Mouse (Mus musculus) heart, embryonic 12.5 days (tissue): ENCODE measurements around the gene Slc47a1. TPM values are rescaled to one million over a fixed set of nuclear protein-coding genes. Genes with fewer than 3 reads are reported as not detected.
A peak's percentile ranks its signal among the peaks of the same experiment; 100 is the strongest.
"Not testable (repeated sequence)": the region's sequence is repeated elsewhere in the genome, so short reads cannot be mapped to it uniquely, and the experiment has no call there.

Experiments
- ATAC-seq: fragments of 200-750 bp; cut with Nextera tagmentation; 2 replicates; pipeline ENCODE4 v1.8.0; 2017; ENCODE audit warnings: moderate TSS enrichment, moderate library complexity; ENCODE audit not compliant: insufficient number of reproducible peaks, low FRiP score
- H3K27ac ChIP-seq: fragments of 300-500 bp; sonication (generic); 2 replicates; pipeline ENCODE4 v1.5.1; 2016; ENCODE audit warnings: mild to moderate bottlenecking, moderate library complexity; ENCODE audit not compliant: poor library complexity, severe bottlenecking
- H3K27me3 ChIP-seq: fragments of 300-500 bp; sonication (generic); replicated peaks from 2 replicates; pipeline ENCODE4 v1.6.1; 2016; ENCODE audit warnings: mild to moderate bottlenecking, moderate library complexity
- H3K36me3 ChIP-seq: fragments of 300-500 bp; sonication (generic); 2 replicates; pipeline ENCODE4 v1.6.1; 2016; ENCODE audit warnings: mild to moderate bottlenecking, moderate library complexity
- H3K4me1 ChIP-seq: fragments of 300-500 bp; sonication (generic); replicated peaks from 2 replicates; pipeline ENCODE4 v1.6.1; 2016; ENCODE audit warnings: mild to moderate bottlenecking
- H3K4me2 ChIP-seq: fragments of 300-500 bp; sonication (generic); 2 replicates; pipeline ENCODE4 v1.6.1; 2016; ENCODE audit warnings: mild to moderate bottlenecking, moderate library complexity
- H3K4me3 ChIP-seq: fragments of 300-500 bp; sonication (generic); 2 replicates; pipeline ENCODE4 v1.5.1; 2016; ENCODE audit warnings: mild to moderate bottlenecking
- H3K9ac ChIP-seq: fragments of 300-500 bp; sonication (generic); 2 replicates; pipeline ENCODE4 v1.6.1; 2016; ENCODE audit warnings: mild to moderate bottlenecking, moderate library complexity
- H3K9me3 ChIP-seq: fragments of 300-500 bp; sonication (generic); replicated peaks from 2 replicates; pipeline ENCODE4 v1.6.1; 2016; ENCODE audit warnings: mild to moderate bottlenecking, moderate library complexity
- WGBS: fragments of 180-500 bp; shearing (Covaris S2); methylation state at CpG from one replicate; pipeline ENCODE4 v1.1.7; 2016; 5-methylcytosine and 5-hydroxymethylcytosine counted together
- polyA plus RNA-seq: library from polyadenylated mRNA; unstranded; fragments of >200 nt; fragmentation: Nextera tagmentation; extraction: Ambion mirVana; gene quantifications from 2 replicates; pipeline ENCODE4 v1.2.1, GENCODE M21; 2016

The Slc47a1 gene
- polyA plus RNA-seq, 1 experiment from 2014 or later: 26.1 TPM

DNA sequence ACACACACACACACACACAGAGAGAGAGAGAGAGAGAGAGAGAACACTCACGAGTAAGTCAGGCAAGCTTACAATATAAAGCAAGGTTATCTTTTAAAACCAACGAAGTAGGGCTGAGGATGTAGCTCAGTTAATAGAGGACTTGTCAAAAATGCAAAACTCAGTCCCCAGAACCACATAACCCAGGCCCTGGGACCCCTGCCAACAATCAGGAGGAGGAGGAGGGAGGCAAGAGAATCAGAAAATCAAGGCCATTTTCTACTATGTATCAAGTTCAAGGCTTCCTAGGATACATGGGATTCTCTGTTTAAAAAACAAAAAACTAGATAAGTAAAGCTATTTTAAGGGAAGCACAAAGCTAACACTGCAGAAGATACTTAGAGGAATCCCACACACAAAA lies 61.3 kb downstream of the Slc47a1 start:
- 51% methylated on average over 2 of the region's 2 CpGs for WGBS
- H3K27me3 ChIP-seq: no peaks in the 10 kb centered on the region
- no peak overlapping the region for H3K4me2 ChIP-seq
- no peak for ATAC-seq
- H3K4me1 ChIP-seq: peaks cover 35% of the 10 kb centered on the region
- H3K4me3 ChIP-seq: no peak overlapping the region
- no peaks in the 10 kb centered on the region for H3K9me3 ChIP-seq
- no peak overlapping the region for H3K27ac ChIP-seq
- no peaks in the 10 kb centered on the region for H3K36me3 ChIP-seq
- no peak overlapping the region for H3K9ac ChIP-seq

GRCm38 (mm10) chr11:61310321-61310720 lies 67.8 kb downstream of the Slc47a1 start:
- no peak for ATAC-seq
- Histone ChIP-seq H3K4me3 (no peak overlapping the region), H3K9me3 (peaks cover 5% of the 10 kb centered on the region; the same call in 1 of the 2 replicates), H3K27me3 (no peaks in the 10 kb centered on the region), H3K27ac (no peak overlapping the region), H3K4me1 (peaks cover 10% of the 10 kb centered on the region), H3K36me3 (no peaks in the 10 kb centered on the region), H3K4me2 (no peak overlapping the region), H3K9ac (no peak overlapping the region)
- 73% methylated on average over 7 of the region's 7 CpGs for WGBS

- peaks cover 10% of the 10 kb centered on the region for H3K4me1 ChIP-seq
- ATAC-seq: no peak
- 72% methylated on average over 12 of the region's 12 CpGs for WGBS
- no peak overlapping the region for H3K9ac ChIP-seq
- no peak overlapping the region for H3K4me3 ChIP-seq
- peaks cover 9% of the 10 kb centered on the region for H3K9me3 ChIP-seq
- no peaks in the 10 kb centered on the region for H3K27me3 ChIP-seq
- H3K27ac ChIP-seq: no peak overlapping the region
- no peaks in the 10 kb centered on the region for H3K36me3 ChIP-seq
- no peak overlapping the region for H3K4me2 ChIP-seq
These were observed 68.3 kb downstream of the Slc47a1 start for GRCm38 (mm10) chr11:61309831-61310230.

GRCm38 (mm10) chr11:61307795-61308194 lies 70.3 kb downstream of the Slc47a1 start:
- Histone ChIP-seq H3K4me1 (0 out of 2 replicates have a peak, but pooled peaks cover 3% of the 10 kb centered on the region), H3K27ac (no peak overlapping the region), H3K27me3 (no peaks in the 10 kb centered on the region), H3K36me3 (no peaks in the 10 kb centered on the region), H3K4me2 (peak overlapping the region; percentile 10; the same call in 1 of the 2 replicates), H3K9ac (no peak overlapping the region), H3K9me3 (peaks cover 9% of the 10 kb centered on the region), H3K4me3 (no peak overlapping the region)
- ATAC-seq: no peak
- WGBS: 37% methylated on average over 7 of the region's 7 CpGs

DNA sequence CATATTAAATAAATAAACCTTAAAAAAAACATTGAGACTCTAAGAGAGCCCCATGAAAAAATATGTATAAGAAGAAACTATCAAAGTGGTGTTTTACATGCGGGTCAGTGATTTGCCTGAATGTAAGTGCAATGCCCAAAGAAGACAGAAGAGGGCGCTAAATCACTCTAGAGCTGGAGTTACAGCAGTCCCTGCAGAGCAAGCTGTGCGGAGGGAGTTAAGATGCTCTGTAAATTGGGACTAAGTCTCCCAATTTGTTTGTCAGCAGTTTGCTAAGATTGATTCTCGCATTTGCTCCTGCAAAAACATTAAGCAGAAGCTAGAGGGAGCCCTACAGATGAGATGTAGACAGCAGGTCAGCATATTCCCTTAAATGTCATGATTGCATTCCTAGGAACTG lies 72.8 kb downstream of the Slc47a1 start:
- peaks cover 11% of the 10 kb centered on the region for H3K4me1 ChIP-seq
- peaks cover 9% of the 10 kb centered on the region for H3K9me3 ChIP-seq
- H3K4me2 ChIP-seq: no peak overlapping the region
- no peaks in the 10 kb centered on the region for H3K27me3 ChIP-seq
- no peak overlapping the region for H3K9ac ChIP-seq
- H3K4me3 ChIP-seq: no peak overlapping the region
- H3K36me3 ChIP-seq: no peaks in the 10 kb centered on the region
- no peak overlapping the region for H3K27ac ChIP-seq
- no peak for ATAC-seq
- WGBS: 80% methylated on average over 4 of the region's 4 CpGs

DNA sequence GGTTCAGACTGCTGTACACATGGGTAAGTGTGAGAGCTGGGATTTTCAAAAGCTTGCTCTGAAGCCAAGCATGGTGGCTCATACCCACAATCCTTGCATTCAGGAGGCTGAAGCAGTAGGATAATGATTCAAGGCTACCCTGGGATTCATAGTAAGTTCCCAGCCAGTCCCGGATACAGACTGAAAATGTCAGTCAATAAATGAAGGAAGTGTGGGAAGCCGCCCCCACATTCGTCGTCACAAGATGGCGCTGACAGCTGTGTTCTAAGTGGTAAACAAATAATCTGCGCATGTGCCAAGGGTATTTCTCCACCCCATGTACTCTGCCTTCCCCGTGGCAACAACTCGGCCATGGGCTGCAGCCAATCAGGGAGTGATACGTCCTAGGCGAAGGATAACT lies 73.6 kb downstream of the Slc47a1 start:
- H3K9ac ChIP-seq, H3K36me3 ChIP-seq, H3K4me2 ChIP-seq, H3K27me3 ChIP-seq, H3K4me3 ChIP-seq, H3K9me3 ChIP-seq, ATAC-seq, H3K27ac ChIP-seq: not testable (repeated sequence)
- 89% methylated on average over 6 of the region's 10 CpGs for WGBS
- peaks cover 16% of the 10 kb centered on the region for H3K4me1 ChIP-seq

DNA sequence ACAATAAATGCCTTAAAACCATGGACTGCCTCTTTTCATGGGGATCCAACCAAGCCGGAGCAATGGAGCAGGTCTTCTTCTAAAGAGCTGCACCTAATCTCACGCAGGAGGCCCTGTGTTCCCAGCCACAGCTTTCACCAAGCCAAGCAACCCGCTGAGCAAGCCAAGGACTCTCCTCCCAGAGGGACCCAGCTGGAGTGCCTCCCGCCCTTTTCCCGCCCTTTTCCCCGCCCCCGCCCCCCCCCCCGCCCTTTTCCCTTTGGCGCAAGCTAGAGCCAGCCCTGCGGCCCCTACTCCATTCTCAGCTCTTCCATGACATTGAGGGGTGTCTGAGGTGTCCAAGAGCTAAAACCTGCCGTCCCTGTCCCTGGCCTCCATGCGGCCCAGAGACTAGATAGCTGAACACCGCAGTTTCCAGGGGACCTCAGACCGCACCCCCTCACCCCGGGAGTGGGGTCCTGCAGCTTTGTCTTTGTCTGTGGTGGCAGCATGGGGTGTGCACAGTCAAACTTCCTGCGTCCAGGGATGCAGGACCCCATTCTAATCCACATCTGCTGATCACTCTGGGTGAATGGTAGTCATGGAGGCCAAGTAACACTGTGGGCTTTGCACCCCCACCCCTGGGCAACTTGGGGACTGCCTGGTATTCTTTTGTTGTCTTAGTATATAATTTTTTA lies 77.3 kb downstream of the Slc47a1 start:
- H3K4me3 ChIP-seq: peak overlapping the region; percentile 20
- WGBS: 22% methylated on average over 12 of the region's 16 CpGs

GRCm38 (mm10) chr11:61300205-61300604 lies 77.9 kb downstream of the Slc47a1 start:
- H3K4me1 ChIP-seq: peaks cover 13% of the 10 kb centered on the region
- H3K4me2 ChIP-seq: peak overlapping the region; percentile 54
- H3K9ac ChIP-seq: 0 out of 2 replicates have a peak overlapping the region, but pooled peaks have one; percentile 15
- peaks cover 9% of the 10 kb centered on the region for H3K9me3 ChIP-seq
- no peaks in the 10 kb centered on the region for H3K36me3 ChIP-seq
- H3K27me3 ChIP-seq: no peaks in the 10 kb centered on the region
- H3K27ac ChIP-seq: no peak overlapping the region
- no peak overlapping the region for H3K4me3 ChIP-seq
- ATAC-seq: no peak
- WGBS: 45% methylated on average over 3 of the region's 3 CpGs

More for the DNA sequence above, 77.3 kb downstream of the Slc47a1 start:
- peaks cover 13% of the 10 kb centered on the region for H3K4me1 ChIP-seq
- H3K36me3 ChIP-seq: no peaks in the 10 kb centered on the region
- no peak overlapping the region for H3K27ac ChIP-seq
- peak overlapping the region; percentile 54 for H3K4me2 ChIP-seq
- peaks cover 10% of the 10 kb centered on the region for H3K9me3 ChIP-seq
- no peaks in the 10 kb centered on the region for H3K27me3 ChIP-seq
- H3K9ac ChIP-seq: peak overlapping the region; percentile 15; the same call in 1 of the 2 replicates
- ATAC-seq: peak; percentile 61; the same call in 1 of the 2 replicates

DNA sequence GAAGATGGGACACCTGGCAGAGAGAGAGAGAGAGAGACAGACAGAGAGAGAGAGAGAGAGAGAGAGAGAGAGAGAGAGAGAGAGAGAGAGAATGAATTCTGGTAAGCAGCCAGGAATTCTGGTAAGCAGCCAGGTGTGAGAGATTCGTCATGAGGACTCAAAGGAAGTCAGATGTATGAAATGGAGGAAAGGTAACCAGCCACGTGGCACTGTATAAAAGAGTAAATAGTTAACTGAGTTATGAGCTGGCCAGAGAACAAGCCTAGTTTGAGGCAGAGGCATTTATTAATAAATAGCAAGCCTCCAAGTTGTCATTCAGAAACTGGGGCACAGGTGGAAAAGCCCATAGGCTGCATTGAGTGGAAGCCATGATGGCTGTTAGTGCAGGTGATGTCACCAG lies 80.2 kb downstream of the Slc47a1 start:
- Histone ChIP-seq H3K27me3 (no peaks in the 10 kb centered on the region), H3K9me3 (peaks cover 8% of the 10 kb centered on the region; the same call in 1 of the 2 replicates), H3K27ac (no peak overlapping the region), H3K4me1 (peaks cover 13% of the 10 kb centered on the region), H3K9ac (no peak overlapping the region), H3K36me3 (no peaks in the 10 kb centered on the region), H3K4me3 (no peak overlapping the region), H3K4me2 (no peak overlapping the region)
- WGBS: 65% methylated on average over 2 of the region's 2 CpGs
- no peak for ATAC-seq

GRCm38 (mm10) chr11:61297326-61297725 lies 80.8 kb downstream of the Slc47a1 start:
- Histone ChIP-seq H3K9ac (no peak overlapping the region), H3K9me3 (peaks cover 8% of the 10 kb centered on the region; the same call in 1 of the 2 replicates), H3K4me1 (peaks cover 13% of the 10 kb centered on the region), H3K4me3 (no peak overlapping the region), H3K27me3 (no peaks in the 10 kb centered on the region), H3K4me2 (no peak overlapping the region), H3K27ac (no peak overlapping the region), H3K36me3 (no peaks in the 10 kb centered on the region)
- no peak for ATAC-seq
- WGBS: 78% methylated on average over 2 of the region's 2 CpGs

- Histone ChIP-seq H3K4me1 (peaks cover 13% of the 10 kb centered on the region), H3K27me3 (no peaks in the 10 kb centered on the region), H3K9ac (no peak overlapping the region), H3K4me3 (no peak overlapping the region), H3K27ac (no peak overlapping the region), H3K9me3 (peaks cover 8% of the 10 kb centered on the region; the same call in 1 of the 2 replicates), H3K4me2 (no peak overlapping the region), H3K36me3 (no peaks in the 10 kb centered on the region)
- ATAC-seq: no peak
- 71% methylated on average over 1 of the region's 1 CpGs for WGBS
These were observed 81.6 kb downstream of the Slc47a1 start for GRCm38 (mm10) chr11:61296556-61296955.
